Mouse (Mus musculus) frontal cortex, postnatal 14 days (tissue): ENCODE results near the gene Irf2bpl.

Experiments used
- DNase-seq, 2 experiments: peaks; one replicate each; pipeline ENCODE4 v3.0.0; 2022; ENCODE audit warnings: low spot score in 2 of 2

The Irf2bpl gene

DNA sequence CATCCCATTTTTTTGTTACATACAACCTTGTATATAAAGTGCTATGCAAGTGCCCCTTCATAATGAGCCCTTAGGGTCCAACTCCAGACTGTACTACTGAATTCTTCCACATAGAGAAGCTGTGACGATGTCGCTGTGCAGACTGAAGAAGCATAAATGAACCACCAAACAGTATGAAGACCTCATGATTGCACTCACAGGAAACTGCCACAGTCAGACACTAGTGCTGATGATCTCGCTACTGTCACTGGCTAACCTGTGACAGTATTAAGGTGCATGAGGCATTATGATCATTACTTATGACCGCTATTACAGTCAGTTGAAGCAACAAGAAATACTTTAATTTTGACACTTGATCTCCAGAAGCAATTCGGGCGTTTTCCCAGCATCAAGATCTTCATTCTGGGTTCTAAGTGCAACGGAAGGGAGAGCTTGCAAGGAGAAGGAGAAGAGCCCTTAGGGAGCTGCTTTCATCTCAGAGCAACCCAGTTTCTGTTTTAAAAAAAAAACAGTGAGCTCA is 1.9 kb upstream of the Irf2bpl start:
- DNase-seq, result no peak

DNA sequence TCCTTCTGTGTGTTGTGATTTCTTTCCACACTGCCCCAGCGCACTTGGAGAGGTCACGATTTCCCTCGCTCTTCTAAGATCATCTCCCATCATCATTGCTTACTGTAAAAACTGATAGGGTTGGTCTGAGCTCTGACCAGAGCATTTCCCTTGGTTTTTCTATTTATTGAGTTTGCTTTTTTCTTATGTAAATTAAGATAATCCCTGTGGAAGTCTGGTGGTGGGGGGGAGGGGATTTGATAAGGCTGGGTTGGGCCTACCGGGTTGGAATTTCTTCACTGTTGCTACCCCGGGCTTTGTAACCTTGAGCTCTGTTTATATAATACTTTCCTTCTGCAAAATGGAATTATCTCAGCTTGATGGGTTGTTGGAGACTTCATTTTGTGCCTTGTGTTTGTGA is 1.1 kb upstream of the Irf2bpl start:
- no peak for DNase-seq

DNA sequence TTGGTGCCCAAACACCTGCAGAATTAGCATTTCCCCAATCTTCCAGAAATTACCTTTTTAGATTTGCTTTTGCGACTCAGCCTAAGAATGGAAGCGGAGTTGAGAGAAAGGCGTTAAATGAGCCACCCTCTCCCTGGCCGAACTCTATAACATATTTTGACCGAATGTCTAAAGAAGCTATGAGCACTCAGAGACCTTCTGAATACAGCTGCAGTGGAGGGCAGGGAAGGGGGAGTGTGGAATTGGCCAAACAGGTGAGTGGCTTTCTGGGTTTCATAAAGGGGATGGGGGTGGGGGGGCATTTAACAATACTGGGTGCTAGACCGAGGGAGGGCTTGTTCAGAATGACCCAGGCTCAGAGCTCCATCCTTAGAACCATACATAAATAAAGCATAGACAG is 738 bp upstream of the Irf2bpl start:
- DNase-seq, result no peak

DNA sequence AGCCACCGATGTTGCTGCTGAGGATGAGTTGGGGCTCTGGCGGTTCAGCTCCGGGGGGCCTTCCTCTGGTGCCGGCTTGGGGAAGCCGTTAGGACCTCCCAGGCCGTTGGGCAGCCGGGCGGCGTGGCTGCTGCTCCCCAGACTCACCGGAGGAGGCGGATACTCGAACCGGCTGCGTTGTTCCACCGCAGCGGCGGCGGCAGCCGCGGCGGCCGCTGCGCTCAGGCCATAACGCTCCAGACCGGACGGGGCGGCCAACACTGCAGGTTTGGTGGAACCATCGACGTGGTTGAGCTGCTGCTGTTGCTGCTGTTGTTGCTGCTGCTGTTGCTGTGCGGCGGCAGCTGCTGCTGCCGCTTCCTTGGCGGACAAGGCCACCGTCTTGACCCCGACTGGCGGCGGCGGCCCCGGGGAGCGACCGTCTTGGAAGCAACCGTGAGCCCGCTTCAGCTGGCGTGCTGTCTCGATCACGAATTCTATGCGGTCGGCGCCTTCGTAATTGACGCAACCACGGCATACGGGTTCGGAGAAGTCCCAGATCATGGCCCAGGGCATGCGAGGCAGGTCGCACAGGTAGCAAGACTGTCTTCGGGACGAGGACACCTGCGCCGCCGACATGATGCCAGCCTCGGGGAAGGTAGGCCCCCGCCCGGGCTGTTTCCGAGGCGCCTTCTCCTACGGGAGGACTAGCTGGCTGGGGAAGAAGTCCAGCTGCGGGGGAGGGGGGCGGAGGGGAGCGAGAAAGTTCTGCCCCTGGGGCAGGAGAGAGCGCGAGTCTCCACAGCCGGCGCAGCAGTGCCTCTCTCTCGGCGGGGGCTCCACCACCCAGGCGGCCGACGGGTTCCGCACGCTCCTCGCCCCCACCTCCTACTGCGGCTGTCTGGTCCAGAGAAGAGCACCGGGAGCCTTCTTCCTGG is 1.1 kb downstream of the Irf2bpl start:
- DNase-seq, result peak; percentile 50 to 53

DNA sequence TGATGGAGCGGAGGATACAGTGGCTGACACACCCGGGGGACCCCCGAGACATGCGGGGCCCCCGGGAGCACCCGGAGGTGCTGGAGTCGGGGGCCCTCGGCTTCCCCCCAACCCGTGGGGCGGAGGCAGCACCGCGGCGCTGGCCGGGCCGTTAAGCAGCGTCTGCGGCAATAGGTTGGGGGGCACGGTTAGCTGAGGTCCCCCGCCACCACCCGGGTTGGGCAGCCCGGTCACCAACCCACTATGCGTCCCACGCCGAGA is 1.6 kb downstream of the Irf2bpl start:
- DNase-seq, result no peak

DNA sequence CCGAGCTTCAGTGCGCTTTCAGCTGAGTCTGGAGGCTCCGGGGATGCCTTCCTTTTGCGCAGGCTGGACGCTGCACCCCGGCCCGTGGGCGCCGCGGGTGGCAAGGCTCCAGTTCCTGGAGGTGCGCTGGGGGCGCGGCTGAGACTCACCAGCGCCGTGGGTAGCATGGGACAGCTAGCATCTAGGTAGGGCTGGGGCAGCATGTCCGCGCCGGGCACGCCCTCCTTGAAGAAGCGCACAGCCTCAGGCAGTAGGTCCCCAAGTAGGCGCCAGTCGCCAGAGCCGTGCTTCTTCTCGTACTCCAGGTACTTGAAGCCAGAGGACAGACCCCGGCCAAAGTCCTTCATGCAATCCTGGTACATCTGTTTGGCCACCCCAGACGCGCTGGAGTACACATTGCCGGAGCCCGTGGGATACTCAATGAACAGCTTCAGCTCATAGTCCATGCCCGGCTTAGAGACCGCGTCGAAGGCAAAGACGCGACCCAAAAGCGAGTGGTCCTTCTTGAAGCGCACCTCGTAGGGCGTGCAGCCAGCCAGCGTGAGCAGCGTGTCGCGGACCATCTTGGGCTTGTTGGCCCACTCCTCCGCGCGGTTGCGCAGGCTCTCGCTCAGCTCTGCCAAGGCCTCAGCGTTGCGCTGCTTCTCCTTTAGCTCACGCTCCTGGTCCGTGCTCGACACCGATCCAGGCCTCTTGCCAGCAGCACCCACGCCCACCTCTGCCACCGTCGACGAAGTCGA is 2.1 kb downstream of the Irf2bpl start:
- peak; percentile 72 to 74 for DNase-seq

DNA sequence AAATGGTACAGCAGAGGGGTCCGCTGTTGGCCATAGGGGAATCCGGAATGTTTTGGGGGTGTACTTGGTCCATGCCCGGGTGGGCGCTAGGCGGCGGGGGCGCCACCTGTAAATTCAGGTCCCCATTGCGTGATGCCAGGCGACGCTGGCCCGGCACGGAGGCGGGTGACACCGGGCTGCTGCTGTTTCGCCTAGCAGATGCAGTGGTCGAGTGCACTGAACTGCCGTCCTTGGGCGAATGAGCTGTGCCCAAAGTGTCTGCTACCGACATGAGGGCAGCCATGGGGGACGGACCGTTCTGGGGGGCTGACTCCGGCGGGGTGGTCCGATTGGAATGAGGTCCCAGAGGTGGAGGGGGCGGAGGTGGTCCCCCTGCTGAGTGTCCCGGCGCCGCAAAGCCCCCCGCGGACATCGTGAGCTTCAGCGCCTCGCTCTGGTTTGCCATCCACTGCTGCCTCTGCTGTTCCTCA is 2.8 kb downstream of the Irf2bpl start:
- DNase-seq, result peak in 1 of 2 experiments; percentile 24

DNA sequence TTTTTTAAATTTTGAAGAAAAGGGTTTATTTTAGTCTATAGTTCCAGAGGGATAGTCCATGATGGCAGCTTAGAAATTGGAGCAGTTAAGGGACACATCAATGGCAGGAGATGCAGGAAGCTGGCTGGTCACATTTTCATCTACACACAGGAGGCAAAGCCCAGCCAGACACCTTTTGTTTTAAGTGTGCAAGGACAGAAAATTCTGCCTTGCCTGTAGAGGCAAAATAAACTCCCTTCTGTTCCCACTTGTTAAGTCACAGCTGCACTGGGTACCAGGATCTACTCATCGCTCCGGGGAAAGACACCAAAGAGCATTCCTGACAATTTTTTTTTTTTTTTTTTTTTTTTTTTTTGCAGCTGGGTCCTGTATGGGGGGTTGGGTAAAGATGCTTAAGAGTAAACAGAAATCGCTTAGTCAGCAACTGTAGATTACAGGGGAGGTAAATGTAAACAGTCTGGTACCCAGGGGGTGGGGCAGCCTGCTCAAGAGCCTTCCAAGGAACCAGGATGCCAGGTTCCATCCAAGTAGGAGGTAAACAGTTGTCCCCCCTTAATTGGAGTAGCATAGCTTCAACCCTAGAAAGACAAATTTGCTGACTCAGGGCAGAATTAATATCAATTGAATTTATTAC is 4.4 kb downstream of the Irf2bpl start:
- DNase-seq, result no peak

DNA sequence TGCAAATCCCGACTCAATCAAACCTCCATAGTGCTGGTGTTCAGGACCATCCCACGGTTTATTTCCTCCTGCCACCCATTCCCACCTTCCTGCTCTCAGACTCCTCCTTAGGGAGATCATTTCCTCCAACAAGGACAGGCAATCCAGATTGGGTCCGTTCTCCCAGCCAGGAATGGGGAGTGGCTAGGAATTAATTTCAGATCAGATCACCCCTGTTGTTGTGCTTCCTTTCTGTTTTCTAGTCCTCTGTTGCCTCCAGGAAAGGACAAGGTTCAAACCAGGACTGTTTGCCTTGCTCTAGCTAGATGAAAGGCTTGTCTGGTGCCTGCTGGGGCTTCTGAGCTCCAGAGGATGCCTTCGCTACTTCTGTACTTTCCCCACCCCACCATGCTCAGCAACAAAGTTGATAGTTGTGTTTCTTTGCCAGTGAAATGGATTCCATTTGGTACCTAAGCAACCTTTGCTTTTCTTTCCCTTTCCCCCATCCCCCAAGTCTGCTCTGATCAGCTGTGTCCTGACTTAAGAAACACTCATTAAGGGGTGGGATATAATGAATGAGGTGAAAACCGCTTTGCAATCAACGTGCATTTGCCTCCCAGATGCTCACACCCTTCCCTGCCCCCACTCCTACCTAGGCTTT is 5.0 kb downstream of the Irf2bpl start:
- DNase-seq, result no peak

DNA sequence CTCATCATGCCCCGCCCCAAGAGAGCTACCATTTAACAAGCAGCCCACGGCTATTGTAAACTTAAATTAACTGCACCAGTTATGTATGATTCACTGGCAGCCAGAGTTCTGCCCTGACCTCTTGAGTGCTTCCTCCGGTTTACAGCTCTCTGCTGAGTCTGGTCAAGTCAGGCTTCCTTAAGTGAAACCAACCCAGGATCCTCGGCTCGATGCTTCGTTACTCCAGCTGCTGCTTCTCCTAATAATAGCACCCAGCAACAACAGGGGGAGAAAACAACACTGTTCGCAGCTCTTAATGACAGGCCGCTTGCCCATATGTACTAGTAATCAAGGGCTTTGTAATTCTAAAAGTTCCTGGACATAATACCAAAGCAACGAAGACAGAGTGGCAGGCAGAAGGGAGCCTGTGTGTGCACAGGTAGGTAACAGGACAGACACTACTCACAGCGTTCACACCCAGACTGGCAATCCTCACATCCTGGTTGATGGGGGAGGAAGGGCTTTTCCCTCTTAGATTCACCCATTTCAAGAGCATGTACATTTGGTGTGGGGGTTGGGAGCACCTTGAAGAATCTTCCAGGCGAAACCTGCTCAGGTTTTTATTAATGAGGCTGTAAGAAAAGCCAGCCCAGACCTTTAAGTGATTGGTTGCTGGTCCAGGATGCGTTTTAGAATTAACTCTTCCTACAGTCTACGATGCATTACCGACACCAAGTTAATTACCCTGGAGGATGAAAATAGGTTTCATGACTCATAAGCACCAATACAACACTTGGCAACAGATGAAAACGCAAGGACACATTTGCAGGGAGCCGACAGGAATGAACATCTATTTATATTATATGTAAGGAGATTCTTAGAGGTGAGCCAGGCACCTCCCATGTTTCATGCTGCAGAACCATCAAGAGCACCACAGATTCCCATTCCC is 5.9 kb downstream of the Irf2bpl start:
- DNase-seq, result no peak

DNA sequence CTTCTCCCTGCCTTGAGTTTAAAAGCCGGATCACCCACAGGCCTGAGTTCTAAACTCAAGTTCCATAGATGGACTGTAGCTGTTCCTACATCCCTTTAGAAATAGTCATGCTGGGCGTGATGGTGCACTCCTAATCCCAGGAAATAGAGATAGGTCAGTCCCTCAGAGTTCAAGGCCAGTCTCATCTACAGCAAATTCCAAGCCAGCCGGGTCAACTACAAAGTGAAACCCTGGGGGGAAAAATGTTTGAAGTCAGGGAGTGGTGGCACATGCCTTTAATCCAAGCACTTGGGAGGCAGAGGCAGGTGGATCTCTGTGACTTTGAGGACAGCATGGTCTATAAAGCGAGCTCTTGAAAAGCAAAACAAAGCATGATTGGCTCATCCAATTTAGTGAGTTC is 7.6 kb downstream of the Irf2bpl start:
- no peak for DNase-seq

DNA sequence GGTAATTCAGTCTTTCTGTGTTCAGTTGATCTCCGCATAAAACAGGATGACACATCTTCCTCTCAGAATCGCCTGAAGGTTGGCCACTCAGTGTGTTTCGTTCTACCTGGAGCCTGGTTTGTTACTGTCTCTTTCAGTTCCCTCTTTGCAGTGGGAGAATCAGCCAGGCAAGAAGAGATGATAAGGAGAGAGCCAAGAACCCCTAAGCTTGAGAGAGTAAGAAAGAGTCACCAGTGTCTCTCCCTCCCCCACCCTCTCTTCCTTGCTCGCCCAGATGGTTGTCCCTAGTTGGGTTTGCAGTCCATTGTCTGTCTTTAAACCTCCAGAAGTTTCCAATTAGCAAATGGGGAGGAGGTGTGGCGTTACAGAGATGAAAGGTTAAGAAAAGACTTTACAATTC is 8.5 kb downstream of the Irf2bpl start:
- DNase-seq, result no peak

DNA sequence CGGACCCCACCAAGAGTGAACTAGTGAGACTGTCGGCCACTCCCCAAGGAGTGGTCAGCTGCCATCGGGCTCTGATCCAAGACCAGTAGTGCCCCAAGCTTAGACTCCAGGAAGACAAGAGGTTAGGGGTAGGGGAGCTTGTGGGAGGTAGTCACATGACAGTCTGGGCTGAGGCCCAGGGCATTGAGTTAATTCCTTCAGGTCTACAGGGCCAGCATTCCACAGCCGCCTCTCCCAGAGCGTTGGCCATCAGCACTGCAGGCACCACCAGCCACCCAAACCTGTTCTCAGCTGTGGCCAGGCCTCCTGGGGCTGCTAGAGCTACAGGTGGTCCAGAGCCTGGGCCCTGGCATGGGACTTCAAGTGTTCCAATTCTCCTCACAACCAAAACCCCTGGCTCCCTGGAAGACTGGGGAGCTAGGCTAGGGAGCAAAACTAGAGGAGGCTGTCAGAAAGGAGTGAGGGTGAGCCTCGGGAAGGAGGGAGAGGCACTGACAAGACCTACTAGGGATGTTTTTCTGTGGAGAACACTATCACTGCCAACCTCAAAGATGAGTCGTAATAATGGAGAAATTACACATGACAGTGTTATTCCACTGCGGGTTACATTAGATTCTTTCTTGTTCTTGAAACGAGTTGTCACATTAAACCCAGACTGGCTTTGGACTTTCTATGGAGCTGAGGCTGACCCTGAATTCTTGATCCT is 12.1 kb downstream of the Irf2bpl start:
- DNase-seq, result no peak

DNA sequence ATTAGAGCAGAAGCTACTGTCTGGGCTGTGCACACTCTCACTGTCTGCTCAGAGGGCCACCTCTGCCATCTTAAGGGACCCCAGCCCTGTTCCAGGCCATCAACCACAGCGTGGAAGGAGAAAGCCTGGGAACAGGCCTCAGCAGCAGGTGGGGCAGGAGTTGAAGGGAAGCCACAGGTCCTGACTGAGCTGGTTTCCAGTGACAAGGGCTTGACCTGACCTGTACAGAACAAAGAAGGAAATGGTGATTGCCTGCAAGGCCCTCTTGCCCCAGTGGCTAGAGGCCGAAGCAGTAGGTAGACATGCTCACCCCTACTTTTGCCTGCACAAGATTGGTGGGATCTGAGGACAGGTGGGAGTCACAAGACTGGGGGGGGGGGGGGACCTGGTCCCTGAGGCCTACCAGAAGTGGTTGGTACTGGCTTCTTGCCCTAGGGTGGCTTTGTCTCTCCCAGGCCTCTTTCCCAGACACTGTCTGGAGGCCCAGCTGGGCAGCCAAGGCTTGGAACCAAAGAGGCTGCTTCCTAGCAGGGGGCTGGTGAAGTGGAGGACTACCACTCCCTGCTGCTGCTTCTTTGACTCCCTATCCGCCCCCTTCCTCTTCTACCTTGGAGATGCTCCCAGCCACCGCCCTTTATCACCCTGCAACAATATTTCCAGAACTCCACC is 12.8 kb downstream of the Irf2bpl start:
- no peak for DNase-seq

DNA sequence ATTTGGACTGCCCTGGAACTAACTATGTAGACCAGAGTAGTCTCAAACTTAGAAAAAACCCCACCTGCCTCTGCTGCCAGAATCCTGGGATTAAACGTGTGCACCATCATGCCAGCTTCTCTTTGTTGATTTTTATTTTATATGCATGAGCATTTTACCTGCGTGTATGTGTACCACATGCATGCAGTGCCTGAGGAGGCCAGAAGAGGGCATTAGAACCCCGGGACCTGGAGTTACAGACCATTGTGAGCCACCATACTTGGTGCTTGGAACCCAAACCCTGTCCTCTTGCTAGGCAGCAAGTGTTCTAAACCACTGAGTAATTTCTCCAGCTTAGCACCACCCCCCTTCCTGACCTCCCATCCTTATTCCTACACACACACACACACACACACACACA is 13.6 kb downstream of the Irf2bpl start:
- DNase-seq, result no peak

DNA sequence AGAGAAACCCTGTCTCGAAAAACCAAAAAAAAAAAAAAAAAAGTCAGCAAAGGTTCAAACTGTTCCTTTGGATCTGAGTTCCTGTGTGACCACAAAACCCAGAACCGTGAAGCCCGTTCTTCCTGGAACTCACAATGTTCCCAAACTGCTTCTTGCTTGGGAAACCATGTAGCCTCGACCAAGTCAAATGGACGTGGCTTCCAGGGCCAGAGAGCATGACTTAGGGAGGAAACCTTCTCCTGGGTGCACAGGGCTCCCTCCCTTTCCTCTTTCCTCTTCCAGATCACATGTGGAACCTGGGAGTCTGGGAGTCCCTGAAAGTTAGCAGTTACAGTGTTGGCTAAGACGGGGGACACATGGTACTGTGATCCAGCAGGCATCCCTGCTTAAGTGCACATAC is 14.8 kb downstream of the Irf2bpl start:
- DNase-seq, result no peak

DNA sequence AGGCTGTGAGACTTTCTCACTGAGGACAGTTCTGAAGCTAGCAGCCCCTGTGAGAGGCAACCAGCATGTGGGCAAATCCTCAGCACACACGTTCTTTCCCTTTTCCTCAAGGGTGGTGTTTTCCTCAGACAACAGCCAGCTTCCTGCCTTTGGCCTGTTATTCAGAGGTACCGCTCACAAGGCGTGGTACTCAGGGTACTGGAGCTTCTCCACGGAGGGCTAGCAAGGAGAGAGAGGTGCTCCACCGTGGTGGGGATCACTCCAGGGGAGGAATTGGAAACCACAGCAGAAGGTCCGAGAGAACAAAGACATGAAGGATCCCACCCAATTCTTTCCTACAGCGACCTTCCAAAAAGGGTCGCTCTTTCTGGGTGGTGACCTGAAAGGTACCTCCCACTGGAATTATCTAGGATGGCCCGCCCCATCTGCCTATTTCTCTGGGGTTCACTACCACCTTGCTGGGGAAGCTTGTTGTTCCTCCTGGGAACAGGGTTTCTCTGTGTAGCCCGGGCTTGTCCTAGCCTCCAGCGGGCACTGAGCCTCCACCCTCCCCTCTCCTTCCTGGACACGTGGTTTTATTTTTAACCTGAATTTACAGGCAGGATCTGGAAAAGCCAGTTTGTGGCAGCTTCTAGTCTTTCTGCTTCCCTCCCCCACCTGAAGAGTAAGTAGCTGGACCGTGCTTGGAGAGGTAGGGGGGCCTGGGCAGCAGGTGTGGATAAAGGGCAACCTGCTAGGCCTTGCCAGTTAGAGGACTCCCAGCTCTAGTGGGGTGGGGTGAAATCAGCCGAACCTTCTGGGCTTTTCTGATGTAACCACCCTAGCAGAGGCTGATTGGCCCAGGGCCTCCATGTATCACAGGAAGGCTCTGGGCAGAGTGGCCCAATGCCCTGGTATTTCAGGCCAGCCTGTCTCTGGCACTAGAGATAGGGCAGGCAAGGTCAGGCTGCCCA is 17.1 kb downstream of the Irf2bpl start:
- no peak for DNase-seq

DNA sequence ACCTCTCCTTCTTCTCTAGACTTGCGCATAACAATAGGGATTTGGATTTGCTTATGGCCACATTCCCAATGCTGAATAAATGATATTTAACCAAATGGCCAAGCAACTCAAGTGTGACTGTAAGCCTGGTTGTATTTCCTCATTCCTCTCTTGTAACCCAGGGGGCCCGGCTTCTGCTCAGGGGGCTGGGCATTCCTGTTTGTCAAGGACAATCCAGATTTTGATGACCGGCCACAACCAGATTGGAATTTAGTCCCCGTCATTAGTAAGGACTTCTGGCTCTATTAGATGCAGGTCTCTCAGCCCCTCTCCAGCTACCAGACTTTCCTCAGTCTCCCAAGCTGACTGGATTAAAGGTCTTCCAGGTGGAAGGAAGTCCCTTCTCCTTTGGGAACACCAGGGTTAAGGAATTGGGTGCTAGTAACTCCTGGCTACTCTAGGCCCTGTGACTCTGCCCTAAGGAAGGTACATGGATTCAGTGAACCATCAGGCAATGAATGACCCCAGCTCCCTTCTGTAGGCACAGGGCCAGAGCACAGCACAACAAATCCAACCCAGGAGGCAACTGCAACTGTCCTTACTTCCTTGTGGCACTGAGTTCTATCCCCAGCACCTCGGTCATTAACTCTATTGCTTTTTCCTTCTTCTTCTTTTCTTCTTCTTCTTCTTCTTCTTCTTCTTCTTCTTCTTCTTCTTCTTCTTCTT is 20.1 kb downstream of the Irf2bpl start:
- no peak for DNase-seq
